Mouse (Mus musculus): Measurements from ENCODE around the gene Jade1. TPM values are rescaled to one million over a fixed set of nuclear protein-coding genes. Genes with fewer than 3 reads are reported as not detected.
A peak's percentile ranks its signal among the peaks of the same experiment; 100 is the strongest.

Jade1 gene
- total and polyA plus RNA-seq, 2 experiments from 2014 or later: 16.7 to 21.8 TPM

DNA sequence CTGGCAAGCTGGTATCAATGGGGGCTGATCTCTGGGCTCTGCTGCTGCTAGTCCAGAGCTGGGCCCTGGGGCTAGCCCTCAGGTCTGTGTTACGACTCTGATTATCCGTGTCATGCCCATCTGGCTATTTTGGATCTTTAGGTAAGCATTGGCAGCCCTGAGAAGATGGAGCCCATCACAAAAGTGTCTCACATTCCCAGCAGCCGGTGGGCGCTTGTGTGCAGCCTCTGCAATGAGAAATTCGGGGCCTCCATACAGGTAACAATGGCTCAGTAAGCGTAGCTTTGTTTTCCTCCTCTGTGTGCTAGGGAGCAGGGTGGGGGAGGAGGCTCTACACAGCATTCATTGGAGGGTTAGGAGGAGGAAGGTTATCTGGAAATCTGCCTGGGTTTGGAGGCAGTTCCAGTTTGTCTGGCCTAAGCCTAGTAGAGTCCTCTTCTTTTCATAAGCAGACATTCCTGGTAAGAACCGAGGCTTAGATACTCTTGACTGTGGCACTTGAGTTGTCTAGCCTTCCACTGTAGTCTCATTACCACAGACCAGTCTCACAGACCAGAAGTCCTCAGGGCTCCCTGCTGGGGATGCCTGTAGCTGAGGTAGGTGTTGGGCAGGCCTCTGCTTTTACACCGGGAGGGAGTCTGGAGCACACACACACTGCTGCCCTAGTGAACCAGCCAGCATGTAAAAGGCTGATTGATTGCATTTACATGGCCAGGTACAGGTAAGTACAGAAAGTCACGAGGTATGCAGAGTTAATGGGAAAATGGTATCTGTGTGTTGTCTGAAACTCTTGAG is 45.9 kb downstream of the Jade1 start:
- Histone ChIP-seq H3K4me3 (ENCODE audit: low read depth, low read length) (no peak overlapping the region), H3K9me3 (ENCODE audit: low read length) (no peaks in the 10 kb centered on the region), H3K9ac (replicated peaks; ENCODE audit: low read length, poor library complexity, severe bottlenecking) (no peak overlapping the region), H3K36me3 (ENCODE audit: insufficient read depth, low read length) (peaks cover 29% of the 10 kb centered on the region), H3K4me2 (ENCODE audit: low read depth, low read length, poor library complexity, severe bottlenecking) (no peak overlapping the region), H3K27ac (ENCODE audit: low read depth, low read length) (no peak overlapping the region), H3K27me3 (ENCODE audit: insufficient read depth, low read length) (no peaks in the 10 kb centered on the region), H3K4me1 (ENCODE audit: insufficient read depth, low read length) (0 out of 2 replicates have a peak, but pooled peaks cover 7% of the 10 kb centered on the region)
- ATAC-seq (ENCODE audit: low FRiP score) (no peak), DNase-seq (ENCODE audit: low spot score) (no peak)
- TF ChIP-seq CTCF (IDR thresholded peaks at IDR 0.05): no peak
- 78% methylated on average over 9 of the region's 9 CpGs for WGBS

DNA sequence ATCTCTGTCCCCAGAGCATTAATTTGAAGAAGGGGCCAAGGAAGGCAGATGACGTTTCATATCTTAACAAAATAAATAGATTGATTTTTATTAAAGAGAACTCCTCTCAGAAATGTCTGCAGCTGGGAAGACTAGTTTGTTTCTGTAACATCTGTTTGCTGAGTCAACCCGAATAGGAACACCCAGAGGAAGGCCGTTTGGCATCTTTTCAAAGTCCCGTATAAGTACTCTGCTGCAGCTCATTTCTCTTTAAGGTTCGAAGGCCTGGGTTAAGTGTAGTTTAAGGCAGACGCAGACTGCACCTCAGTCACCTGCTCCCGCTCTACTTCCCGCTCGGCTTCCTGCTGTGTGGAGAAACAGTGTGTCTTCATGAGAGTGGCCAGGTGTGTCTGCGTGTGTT is 47.4 kb downstream of the Jade1 start:
- no peaks in the 10 kb centered on the region for H3K9me3 ChIP-seq (ENCODE audit: low read length)
- no peak overlapping the region for H3K9ac ChIP-seq (replicated peaks; ENCODE audit: low read length, poor library complexity, severe bottlenecking)
- H3K27me3 ChIP-seq (ENCODE audit: insufficient read depth, low read length): no peaks in the 10 kb centered on the region
- H3K4me3 ChIP-seq (ENCODE audit: low read depth, low read length): no peak overlapping the region
- 40% methylated on average over 10 of the region's 10 CpGs for WGBS
- DNase-seq (ENCODE audit: low spot score): peak; percentile 44
- no peak for ATAC-seq (ENCODE audit: low FRiP score)
- 0 out of 2 replicates have a peak overlapping the region, but pooled peaks have one; percentile 9 for H3K27ac ChIP-seq (ENCODE audit: low read depth, low read length)
- no peak for TF ChIP-seq CTCF (IDR thresholded peaks at IDR 0.05)
- H3K4me2 ChIP-seq (ENCODE audit: low read depth, low read length, poor library complexity, severe bottlenecking): no peak overlapping the region
- 0 out of 2 replicates have a peak, but pooled peaks cover 7% of the 10 kb centered on the region for H3K4me1 ChIP-seq (ENCODE audit: insufficient read depth, low read length)
- H3K36me3 ChIP-seq (ENCODE audit: insufficient read depth, low read length): peaks cover 18% of the 10 kb centered on the region

DNA sequence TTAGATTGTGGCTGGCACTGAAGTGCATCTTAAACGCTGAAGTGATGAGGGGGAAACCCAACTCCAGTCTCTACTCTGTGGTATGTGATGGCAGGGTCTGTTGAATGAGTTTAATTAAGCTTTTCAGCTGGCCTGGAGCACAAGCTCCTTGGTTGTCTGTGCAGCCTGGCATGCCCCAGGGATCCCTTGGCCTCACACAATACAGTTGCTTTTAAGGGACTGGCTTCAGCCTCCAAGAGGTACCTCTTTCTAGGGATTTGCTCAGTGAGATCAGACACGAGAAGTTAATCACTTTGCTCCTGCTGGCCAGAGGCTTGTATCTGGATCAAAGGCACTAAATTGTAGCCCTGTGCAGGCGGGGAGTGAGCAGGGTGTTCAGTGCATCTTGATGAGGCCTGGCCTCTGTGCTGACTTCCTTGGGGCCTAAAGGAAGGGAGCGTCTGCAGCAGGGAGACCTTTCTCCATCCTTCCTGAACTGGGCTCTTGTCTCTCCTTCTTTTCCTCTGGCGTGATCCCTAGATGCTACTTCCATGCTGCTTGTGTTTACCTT is 48.0 kb downstream of the Jade1 start:
- H3K9me3 ChIP-seq (ENCODE audit: low read length): no peaks in the 10 kb centered on the region
- no peaks in the 10 kb centered on the region for H3K27me3 ChIP-seq (ENCODE audit: insufficient read depth, low read length)
- no peak for TF ChIP-seq CTCF (IDR thresholded peaks at IDR 0.05)
- no peak overlapping the region for H3K4me2 ChIP-seq (ENCODE audit: low read depth, low read length, poor library complexity, severe bottlenecking)
- no peak overlapping the region for H3K9ac ChIP-seq (replicated peaks; ENCODE audit: low read length, poor library complexity, severe bottlenecking)
- peaks cover 17% of the 10 kb centered on the region for H3K36me3 ChIP-seq (ENCODE audit: insufficient read depth, low read length)
- peak; percentile 40 for DNase-seq (ENCODE audit: low spot score)
- peak; percentile 35; the same call in 1 of the 2 replicates for ATAC-seq (ENCODE audit: low FRiP score)
- no peak overlapping the region for H3K4me3 ChIP-seq (ENCODE audit: low read depth, low read length)
- 0 out of 2 replicates have a peak overlapping the region, but pooled peaks have one; percentile 9 for H3K27ac ChIP-seq (ENCODE audit: low read depth, low read length)
- WGBS: 19% methylated on average over 5 of the region's 5 CpGs
- 0 out of 2 replicates have a peak, but pooled peaks cover 7% of the 10 kb centered on the region for H3K4me1 ChIP-seq (ENCODE audit: insufficient read depth, low read length)

DNA sequence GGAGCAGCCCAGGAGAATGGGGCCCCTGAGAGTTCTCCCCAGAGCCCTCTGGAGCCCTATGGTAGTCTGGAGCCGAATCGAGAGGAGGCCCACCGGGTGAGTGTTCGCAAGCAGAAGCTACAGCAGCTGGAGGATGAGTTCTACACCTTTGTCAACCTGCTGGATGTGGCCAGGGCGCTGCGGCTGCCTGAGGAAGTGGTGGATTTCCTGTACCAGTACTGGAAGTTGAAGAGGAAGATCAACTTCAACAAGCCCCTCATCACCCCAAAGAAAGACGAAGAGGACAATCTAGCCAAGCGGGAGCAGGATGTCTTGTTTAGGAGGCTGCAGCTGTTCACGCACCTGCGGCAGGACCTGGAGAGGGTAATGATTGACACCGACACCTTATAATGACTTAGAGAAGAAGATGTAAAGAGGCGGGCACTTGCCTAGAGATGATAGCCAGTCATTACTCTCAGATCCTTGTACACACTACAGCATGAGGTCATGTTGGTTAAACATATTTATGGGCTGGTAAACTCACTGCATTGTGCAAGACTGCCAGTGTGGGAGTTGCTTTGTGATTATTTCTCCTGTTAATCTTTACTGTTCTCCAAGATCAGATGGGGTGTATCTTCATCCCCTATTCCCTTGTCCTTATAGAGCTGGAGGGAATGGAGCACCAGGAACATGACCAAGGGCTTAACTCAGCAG is 49.2 kb downstream of the Jade1 start:
- no peak overlapping the region for H3K4me3 ChIP-seq (ENCODE audit: low read depth, low read length)
- H3K4me2 ChIP-seq (ENCODE audit: low read depth, low read length, poor library complexity, severe bottlenecking): no peak overlapping the region
- WGBS: 93% methylated on average over 12 of the region's 12 CpGs
- DNase-seq (ENCODE audit: low spot score): no peak
- H3K36me3 ChIP-seq (ENCODE audit: insufficient read depth, low read length): peaks cover 19% of the 10 kb centered on the region
- no peaks in the 10 kb centered on the region for H3K9me3 ChIP-seq (ENCODE audit: low read length)
- H3K27me3 ChIP-seq (ENCODE audit: insufficient read depth, low read length): no peaks in the 10 kb centered on the region
- no peak overlapping the region for H3K27ac ChIP-seq (ENCODE audit: low read depth, low read length)
- TF ChIP-seq CTCF (IDR thresholded peaks at IDR 0.05): no peak
- no peak for ATAC-seq (ENCODE audit: low FRiP score)
- H3K9ac ChIP-seq (replicated peaks; ENCODE audit: low read length, poor library complexity, severe bottlenecking): no peak overlapping the region
- H3K4me1 ChIP-seq (ENCODE audit: insufficient read depth, low read length): 0 out of 2 replicates have a peak, but pooled peaks cover 7% of the 10 kb centered on the region

DNA sequence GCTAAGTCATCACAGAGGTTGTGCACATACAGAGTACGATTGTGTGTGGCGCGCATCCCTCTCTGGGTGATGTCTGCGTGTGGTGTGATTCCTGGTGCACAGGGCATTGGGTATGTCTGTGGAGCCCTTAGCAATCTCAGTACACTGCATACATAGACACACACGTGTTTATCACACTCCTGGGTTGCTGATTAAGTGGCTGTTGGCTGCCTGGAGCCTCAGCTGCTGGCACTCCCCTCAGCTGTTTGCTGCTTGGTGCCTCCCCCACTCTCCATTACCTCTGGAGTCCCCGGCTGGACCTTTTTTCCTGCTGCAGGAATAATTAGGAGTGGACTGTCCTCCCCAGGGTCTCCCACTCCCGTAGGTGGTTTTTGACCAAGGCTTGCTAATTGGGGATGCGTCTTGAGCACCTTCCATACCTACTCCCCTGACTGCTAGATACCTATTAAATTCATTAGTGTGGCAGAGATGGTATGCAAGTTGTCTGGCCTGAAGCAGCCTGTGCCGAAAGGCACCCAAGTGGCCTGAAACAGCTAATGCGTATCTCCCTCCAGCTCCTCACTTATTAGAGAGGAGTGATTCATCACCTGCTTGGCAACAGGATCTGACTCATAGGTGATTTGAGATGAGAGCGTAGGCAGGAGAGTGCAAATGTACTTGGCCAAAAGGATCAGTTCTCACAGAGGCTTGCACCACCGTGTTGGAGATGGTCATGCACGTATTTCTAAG is 50.2 kb downstream of the Jade1 start:
- Histone ChIP-seq H3K27me3 (ENCODE audit: insufficient read depth, low read length) (no peaks in the 10 kb centered on the region), H3K4me2 (ENCODE audit: low read depth, low read length, poor library complexity, severe bottlenecking) (no peak overlapping the region), H3K4me1 (ENCODE audit: insufficient read depth, low read length) (0 out of 2 replicates have a peak, but pooled peaks cover 7% of the 10 kb centered on the region), H3K9me3 (ENCODE audit: low read length) (no peaks in the 10 kb centered on the region), H3K4me3 (ENCODE audit: low read depth, low read length) (no peak overlapping the region), H3K36me3 (ENCODE audit: insufficient read depth, low read length) (peaks cover 29% of the 10 kb centered on the region), H3K27ac (ENCODE audit: low read depth, low read length) (no peak overlapping the region), H3K9ac (replicated peaks; ENCODE audit: low read length, poor library complexity, severe bottlenecking) (no peak overlapping the region)
- TF ChIP-seq CTCF (IDR thresholded peaks at IDR 0.05): no peak
- DNase-seq (ENCODE audit: low spot score): no peak
- WGBS: 74% methylated on average over 13 of the region's 13 CpGs
- ATAC-seq (ENCODE audit: low FRiP score): 0 out of 2 replicates have a peak, but pooled peaks have one; percentile 17
